In the genomic region with DNA sequence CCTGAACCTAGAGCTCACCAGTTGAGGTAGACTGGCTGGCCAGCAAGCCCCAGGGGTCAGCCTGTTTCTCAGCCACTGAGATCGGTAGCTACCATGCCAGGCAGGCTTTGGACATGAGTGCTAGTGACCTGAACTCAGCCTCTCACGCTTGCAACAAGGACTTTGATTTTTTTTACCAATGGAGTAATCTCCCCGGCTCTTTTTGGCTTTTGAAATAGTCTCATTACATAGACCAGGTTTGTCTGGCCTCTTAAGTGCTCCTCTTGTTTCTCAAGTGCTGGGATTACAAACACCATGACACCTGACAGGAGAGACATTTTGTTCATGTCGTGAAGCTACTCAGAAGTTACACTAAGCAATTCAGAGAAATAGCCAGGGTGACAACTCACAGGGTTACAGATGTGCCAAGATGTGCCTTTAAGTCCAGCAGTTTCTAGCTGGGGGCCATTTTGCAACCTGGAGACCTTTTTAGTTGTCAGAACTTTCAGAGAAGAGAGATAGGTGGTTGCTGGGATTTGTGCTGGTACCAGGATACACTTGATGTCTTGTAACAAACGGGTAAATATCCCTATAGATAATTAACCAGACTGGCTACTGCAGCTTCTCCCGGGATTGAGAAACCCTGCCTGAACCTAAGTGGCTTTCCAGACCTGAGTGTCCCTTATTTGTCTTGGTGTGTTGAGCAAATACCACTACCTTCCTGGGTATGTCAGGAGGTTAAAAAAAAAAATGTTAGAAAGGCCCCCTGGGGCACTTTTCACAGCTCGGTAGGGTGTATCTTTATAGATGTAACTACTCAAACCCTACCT, we compare ENCODE assay signal across 14 mouse cellular contexts. TPM values are rescaled to one million over a fixed set of nuclear protein-coding genes. Genes with fewer than 3 reads are reported as not detected.
A peak's percentile ranks its signal among the peaks of the same experiment; 100 is the strongest.
DNase-seq lines count a peak whose midpoint lies in the region; ATAC-seq and TF ChIP-seq lines count a peak whose summit lies in the region.
"Had no signal": no experiment of that assay in that cellular context is flagged by ENCODE, and none has a peak within 500 bp of the region (broad histone marks: within the 10 kb centered on the region; RNA-seq: fewer than 3 reads in every experiment).

No protein-coding gene starts in this region.

- no peak for ATAC-seq in heart, postnatal 0 days (ENCODE audit: insufficient read depth, low read depth)
- ATAC-seq in midbrain, postnatal 0 days (ENCODE audit: low FRiP score): no peak
- no peak for ATAC-seq in midbrain, embryonic 16.5 days
- ATAC-seq in liver, embryonic 14.5 days (ENCODE audit: insufficient read depth): no peak

- no peak overlapping the region for H3K4me3 ChIP-seq in heart, postnatal 0 days (ENCODE audit: low read depth, low read length)
- no peak overlapping the region for H3K4me3 ChIP-seq in midbrain, postnatal 0 days (ENCODE audit: low read depth, low read length)
- no peak overlapping the region for H3K4me3 ChIP-seq in midbrain, embryonic 16.5 days (ENCODE audit: low read depth, low read length)
- peak overlapping the region in 1 of 2 experiments; percentile 65; a peak in 1 of 4 replicates for H3K4me3 ChIP-seq in liver, embryonic 14.5 days (ENCODE audit: insufficient read depth in 1 of 2, low read depth in 2 of 2, low read length in 2 of 2)

- H3K36me3 ChIP-seq in heart, postnatal 0 days (replicated peaks; ENCODE audit: control insufficient read depth, insufficient read depth, low read length): peaks cover 30% of the 10 kb centered on the region
- peaks cover 22% of the 10 kb centered on the region for H3K36me3 ChIP-seq in midbrain, postnatal 0 days (ENCODE audit: insufficient read depth, low read length)
- H3K36me3 ChIP-seq in midbrain, embryonic 16.5 days (ENCODE audit: control insufficient read depth, insufficient read depth, low read length): peaks cover 17% of the 10 kb centered on the region
- no peaks in the 10 kb centered on the region; the same call in none of the 2 replicates for H3K36me3 ChIP-seq in liver, embryonic 14.5 days (replicated peaks; ENCODE audit: control insufficient read depth, insufficient read depth, low read depth)

- 60% methylated on average over 7 of the region's 7 CpGs for WGBS in heart, postnatal 0 days
- 91% methylated on average over 7 of the region's 7 CpGs for WGBS in midbrain, postnatal 0 days
- WGBS in midbrain, embryonic 16.5 days: 86% methylated on average over 7 of the region's 7 CpGs
- WGBS in liver, embryonic 14.5 days (ENCODE audit: insufficient replicate concordance): 66% methylated on average over 7 of the region's 7 CpGs

- H3K9me3 ChIP-seq in heart, postnatal 0 days (replicated peaks; ENCODE audit: control insufficient read depth, low read length): no peaks in the 10 kb centered on the region
- H3K9me3 ChIP-seq in midbrain, postnatal 0 days (ENCODE audit: low read length): no peaks in the 10 kb centered on the region
- H3K9me3 ChIP-seq in midbrain, embryonic 16.5 days (replicated peaks; ENCODE audit: control insufficient read depth, low read length, poor library complexity, severe bottlenecking): no peaks in the 10 kb centered on the region
- H3K9me3 ChIP-seq in liver, embryonic 14.5 days (ENCODE audit: control insufficient read depth, low read length): no peaks in the 10 kb centered on the region

- TF ChIP-seq CTCF in heart, postnatal 0 days (IDR thresholded peaks at IDR 0.05; ENCODE audit: low read depth): no peak
- TF ChIP-seq CTCF in midbrain, postnatal 0 days (IDR thresholded peaks at IDR 0.05): no peak
- TF ChIP-seq CTCF in liver, embryonic 14.5 days (IDR thresholded peaks at IDR 0.05; ENCODE audit: low read depth): no peak

- no peak for TF ChIP-seq EP300 in heart, postnatal 0 days (IDR thresholded peaks at IDR 0.05; ENCODE audit: low read depth)
- no peak for TF ChIP-seq EP300 in liver, embryonic 14.5 days (IDR thresholded peaks at IDR 0.05; ENCODE audit: low read depth)

- H3K27ac ChIP-seq in heart, postnatal 0 days (ENCODE audit: low read depth): no peak overlapping the region
- no peak overlapping the region for H3K27ac ChIP-seq in midbrain, postnatal 0 days (ENCODE audit: low read depth, low read length)
- H3K27ac ChIP-seq in midbrain, embryonic 16.5 days (ENCODE audit: low read length): no peak overlapping the region
- no peak overlapping the region for H3K27ac ChIP-seq in liver, embryonic 14.5 days

- peaks cover 8% of the 10 kb centered on the region; the same call in 1 of the 2 replicates for H3K4me1 ChIP-seq in heart, postnatal 0 days (ENCODE audit: control insufficient read depth, insufficient read depth)
- peaks cover 10% of the 10 kb centered on the region; the same call in 1 of the 2 replicates for H3K4me1 ChIP-seq in midbrain, postnatal 0 days (ENCODE audit: insufficient read depth, low read length)
- H3K4me1 ChIP-seq in midbrain, embryonic 16.5 days (ENCODE audit: control insufficient read depth, insufficient read depth, low read length): peaks cover 15% of the 10 kb centered on the region
- H3K4me1 ChIP-seq in liver, embryonic 14.5 days (replicated peaks; ENCODE audit: control insufficient read depth in 2 of 2, insufficient read depth in 2 of 2, low read length in 1 of 2): peaks cover 17 to 26% of the 10 kb centered on the region in 2 experiments

- DNase-seq in heart, postnatal 0 days (ENCODE audit: low spot score): no peak
- DNase-seq in heart, adult 8-10 months (ENCODE audit: low spot score): no peak
- no peak for DNase-seq in midbrain, postnatal 0 days (ENCODE audit: low spot score)
- no peak for DNase-seq in liver, embryonic 14.5 days (ENCODE audit: low read depth in 3 of 3, low spot score in 3 of 3)
- peak; percentile 82 for DNase-seq in yolk sac, embryonic 10.5 days (ENCODE audit: low spot score)
- no peak for DNase-seq in kidney, postnatal 10 days
- no peak for DNase-seq in retina, embryonic 14.5 days (ENCODE audit: low spot score)
- DNase-seq: cerebellum, adult 18-20 months; heart, postnatal 10 days; kidney, adult 11 months; left cerebral cortex, postnatal 4 days; thymus, adult 18-20 months had no signal

- no peak overlapping the region for H3K4me2 ChIP-seq in heart, postnatal 0 days (ENCODE audit: low read depth, low read length)
- no peak overlapping the region for H3K4me2 ChIP-seq in midbrain, postnatal 0 days (ENCODE audit: low read depth, low read length, poor library complexity, severe bottlenecking)
- no peak overlapping the region for H3K4me2 ChIP-seq in midbrain, embryonic 16.5 days (ENCODE audit: low read length)
- H3K4me2 ChIP-seq in liver, embryonic 14.5 days (ENCODE audit: low read depth): peak overlapping the region; percentile 86
- H3K4me2 ChIP-seq: midbrain, embryonic 11.5 days had no signal

- H3K27me3 ChIP-seq in heart, postnatal 0 days (ENCODE audit: control insufficient read depth, insufficient read depth, low read length): no peaks in the 10 kb centered on the region
- no peaks in the 10 kb centered on the region for H3K27me3 ChIP-seq in midbrain, postnatal 0 days (ENCODE audit: insufficient read depth, low read length)
- no peaks in the 10 kb centered on the region for H3K27me3 ChIP-seq in midbrain, embryonic 16.5 days (ENCODE audit: control insufficient read depth, insufficient read depth, low read depth, low read length)
- no peaks in the 10 kb centered on the region for H3K27me3 ChIP-seq in liver, embryonic 14.5 days (ENCODE audit: control insufficient read depth, insufficient read depth, low read length)

- H3K9ac ChIP-seq in heart, postnatal 0 days (replicated peaks; ENCODE audit: low read depth, low read length): peak overlapping the region; percentile 10; the same call in 1 of the 2 replicates
- H3K9ac ChIP-seq in midbrain, postnatal 0 days (replicated peaks; ENCODE audit: low read length, poor library complexity, severe bottlenecking): peak overlapping the region; percentile 8; the same call in 1 of the 2 replicates
- no peak overlapping the region for H3K9ac ChIP-seq in midbrain, embryonic 16.5 days (ENCODE audit: low read depth, low read length)
- H3K9ac ChIP-seq in liver, embryonic 14.5 days (replicated peaks): no peak overlapping the region

RNA-seq across cellular contexts. Expression of gene Ggcx, which starts 2.1 kb away (rescaled TPM):
- total RNA-seq in heart, postnatal 0 days (2014; rRNA removed; ENCODE audit: low replicate concordance): 16.8 and 21.9 TPM in 2 replicates
- 13.2 and 16.8 TPM in 2 replicates for polyA plus RNA-seq in heart, postnatal 0 days (2015; fragmentation: Nextera tagmentation; extraction: Ambion mirVana)
- 10 to 100 TPM; 30.9 to 38.9 (median 33.8) TPM for total RNA-seq in heart, adult 8-10 months (2022)
- total RNA-seq in midbrain, postnatal 0 days (2014; rRNA removed): 18.8 and 19.0 TPM in 2 replicates
- 10.7 and 11.0 TPM in 2 replicates for polyA plus RNA-seq in midbrain, postnatal 0 days (2015; fragmentation: Nextera tagmentation; extraction: Ambion mirVana)
- polyA plus RNA-seq in midbrain, embryonic 16.5 days (2015; fragmentation: Nextera tagmentation; extraction: Ambion mirVana): 14.3 and 15.2 TPM in 2 replicates
- 10.9 and 11.3 TPM in 2 replicates for polyA plus RNA-seq in liver, embryonic 14.5 days (2012; rRNA removed)
- 5.7 and 6.5 TPM in 2 replicates for polyA plus RNA-seq in liver, embryonic 14.5 days (2014; fragmentation: Nextera tagmentation; extraction: Ambion mirVana)

RNA-seq across cellular contexts. Expression of gene Mat2a, which starts 23.2 kb away (rescaled TPM):
- total RNA-seq in heart, postnatal 0 days (2014; rRNA removed; ENCODE audit: low replicate concordance): 111 and 123 TPM in 2 replicates
- 200 and 229 TPM in 2 replicates for polyA plus RNA-seq in heart, postnatal 0 days (2015; fragmentation: Nextera tagmentation; extraction: Ambion mirVana)
- total RNA-seq in heart, adult 8-10 months (2022): 100 to 1,000 TPM; 112 to 150 (median 119) TPM
- 120 and 150 TPM in 2 replicates for total RNA-seq in midbrain, postnatal 0 days (2014; rRNA removed)
- polyA plus RNA-seq in midbrain, postnatal 0 days (2015; fragmentation: Nextera tagmentation; extraction: Ambion mirVana): 279 and 298 TPM in 2 replicates
- 348 and 379 TPM in 2 replicates for polyA plus RNA-seq in midbrain, embryonic 16.5 days (2015; fragmentation: Nextera tagmentation; extraction: Ambion mirVana)
- 59.9 and 99.9 TPM in 2 replicates for polyA plus RNA-seq in liver, embryonic 14.5 days (2012; rRNA removed)
- polyA plus RNA-seq in liver, embryonic 14.5 days (2014; fragmentation: Nextera tagmentation; extraction: Ambion mirVana): 159 and 173 TPM in 2 replicates

RNA-seq across cellular contexts. Expression of gene Vamp8, which starts 25.7 kb away (rescaled TPM):
- 69.8 and 109 TPM in 2 replicates for total RNA-seq in heart, postnatal 0 days (2014; rRNA removed; ENCODE audit: low replicate concordance)
- 174 and 175 TPM in 2 replicates for polyA plus RNA-seq in heart, postnatal 0 days (2015; fragmentation: Nextera tagmentation; extraction: Ambion mirVana)
- total RNA-seq in heart, adult 8-10 months (2022): 10 to 100 TPM; 58.8 to 80.9 (median 70.8) TPM
- total RNA-seq in midbrain, postnatal 0 days (2014; rRNA removed): 6.0 and 11.6 TPM in 2 replicates
- 23.7 and 24.8 TPM in 2 replicates for polyA plus RNA-seq in midbrain, postnatal 0 days (2015; fragmentation: Nextera tagmentation; extraction: Ambion mirVana)
- 15.3 and 16.0 TPM in 2 replicates for polyA plus RNA-seq in midbrain, embryonic 16.5 days (2015; fragmentation: Nextera tagmentation; extraction: Ambion mirVana)
- 129 and 188 TPM in 2 replicates for polyA plus RNA-seq in liver, embryonic 14.5 days (2012; rRNA removed)
- polyA plus RNA-seq in liver, embryonic 14.5 days (2014; fragmentation: Nextera tagmentation; extraction: Ambion mirVana): 266 and 276 TPM in 2 replicates

RNA-seq across cellular contexts. Expression of gene Vamp5, which starts 35.9 kb away (rescaled TPM):
- 19.5 and 39.8 TPM in 2 replicates for total RNA-seq in heart, postnatal 0 days (2014; rRNA removed; ENCODE audit: low replicate concordance)
- polyA plus RNA-seq in heart, postnatal 0 days (2015; fragmentation: Nextera tagmentation; extraction: Ambion mirVana): 49.0 and 52.9 TPM in 2 replicates
- total RNA-seq in heart, adult 8-10 months (2022): 10 to 100 TPM; 58.0 to 68.1 (median 61.2) TPM
- total RNA-seq in midbrain, postnatal 0 days (2014; rRNA removed): 6.5 and 19.3 TPM in 2 replicates
- polyA plus RNA-seq in midbrain, postnatal 0 days (2015; fragmentation: Nextera tagmentation; extraction: Ambion mirVana): 14.4 and 14.5 TPM in 2 replicates
- 12.0 and 16.4 TPM in 2 replicates for polyA plus RNA-seq in midbrain, embryonic 16.5 days (2015; fragmentation: Nextera tagmentation; extraction: Ambion mirVana)
- 72.5 and 80.0 TPM in 2 replicates for polyA plus RNA-seq in liver, embryonic 14.5 days (2012; rRNA removed)
- polyA plus RNA-seq in liver, embryonic 14.5 days (2014; fragmentation: Nextera tagmentation; extraction: Ambion mirVana): 81.0 and 94.5 TPM in 2 replicates

RNA-seq across cellular contexts. Expression of gene Rnf181, which starts 49.4 kb away (rescaled TPM):
- total RNA-seq in heart, postnatal 0 days (2014; rRNA removed; ENCODE audit: low replicate concordance): 53.5 and 65.0 TPM in 2 replicates
- 74.9 and 81.3 TPM in 2 replicates for polyA plus RNA-seq in heart, postnatal 0 days (2015; fragmentation: Nextera tagmentation; extraction: Ambion mirVana)
- 10 to 100 TPM; 39.5 to 49.6 (median 41.5) TPM for total RNA-seq in heart, adult 8-10 months (2022)
- 64.5 and 87.3 TPM in 2 replicates for total RNA-seq in midbrain, postnatal 0 days (2014; rRNA removed)
- 120 and 131 TPM in 2 replicates for polyA plus RNA-seq in midbrain, postnatal 0 days (2015; fragmentation: Nextera tagmentation; extraction: Ambion mirVana)
- 124 and 126 TPM in 2 replicates for polyA plus RNA-seq in midbrain, embryonic 16.5 days (2015; fragmentation: Nextera tagmentation; extraction: Ambion mirVana)
- polyA plus RNA-seq in liver, embryonic 14.5 days (2012; rRNA removed): 40.3 and 42.8 TPM in 2 replicates
- 68.0 and 75.4 TPM in 2 replicates for polyA plus RNA-seq in liver, embryonic 14.5 days (2014; fragmentation: Nextera tagmentation; extraction: Ambion mirVana)

Comparison
In these comparisons a context has a peak if more than half of its experiments do, and no peak if none do; other contexts are left out.
1. H3K9ac ChIP-seq: peak in heart, postnatal 0 days (single experiment) and midbrain, postnatal 0 days (single experiment); none in midbrain, embryonic 16.5 days (single experiment) and liver, embryonic 14.5 days (single experiment).